Mouse (Mus musculus): ENCODE data around the gene Nudt3.

- TF ChIP-seq CTCF (IDR thresholded peaks at IDR 0.05; ENCODE audit: low read depth) = peak; percentile 55
- no peak for TF ChIP-seq EP300 (IDR thresholded peaks at IDR 0.05; ENCODE audit: low read depth)
Measured at GRCm38 (mm10) chr17:27533354-27533753, 89.9 kb downstream of the Nudt3 start.
